Mouse (Mus musculus) heart, postnatal 0 days (tissue): Measurements from ENCODE around the gene Amacr.

Experiments
- CTCF ChIP-seq: IDR thresholded peaks from 2 replicates; pipeline ENCODE4 v1.5.1; 2016; ENCODE audit warnings: antibody characterized with exemption, control low read depth, low read depth
- EP300 ChIP-seq: IDR thresholded peaks from 2 replicates; pipeline ENCODE4 v1.6.1; 2016; ENCODE audit warnings: antibody characterized with exemption, low read depth

DNA sequence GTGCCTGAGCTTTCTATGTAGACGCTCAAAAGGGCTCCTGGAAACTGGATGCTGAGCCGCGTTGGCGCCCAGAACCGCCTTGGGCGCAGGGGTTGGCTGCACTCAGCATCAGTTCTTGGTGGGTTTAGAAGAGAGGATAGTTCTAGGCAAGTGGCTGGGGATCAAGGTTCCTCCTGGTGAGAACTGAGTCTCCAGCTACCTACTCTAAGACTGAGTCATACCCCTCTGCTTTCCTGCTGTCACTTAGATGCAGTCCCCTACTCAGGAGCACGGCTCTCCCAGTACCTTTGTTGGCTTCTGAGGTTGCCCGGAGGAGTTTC lies 55.8 kb downstream of the Amacr start:
- TF ChIP-seq EP300 (no peak), CTCF (no peak)
